Mouse (Mus musculus): ENCODE data around the gene Tex2. TPM values are rescaled to one million over a fixed set of nuclear protein-coding genes. Genes with fewer than 3 reads are reported as not detected.

Tex2 gene
- polyA plus RNA-seq, 1 experiment = 79.6 TPM

DNA sequence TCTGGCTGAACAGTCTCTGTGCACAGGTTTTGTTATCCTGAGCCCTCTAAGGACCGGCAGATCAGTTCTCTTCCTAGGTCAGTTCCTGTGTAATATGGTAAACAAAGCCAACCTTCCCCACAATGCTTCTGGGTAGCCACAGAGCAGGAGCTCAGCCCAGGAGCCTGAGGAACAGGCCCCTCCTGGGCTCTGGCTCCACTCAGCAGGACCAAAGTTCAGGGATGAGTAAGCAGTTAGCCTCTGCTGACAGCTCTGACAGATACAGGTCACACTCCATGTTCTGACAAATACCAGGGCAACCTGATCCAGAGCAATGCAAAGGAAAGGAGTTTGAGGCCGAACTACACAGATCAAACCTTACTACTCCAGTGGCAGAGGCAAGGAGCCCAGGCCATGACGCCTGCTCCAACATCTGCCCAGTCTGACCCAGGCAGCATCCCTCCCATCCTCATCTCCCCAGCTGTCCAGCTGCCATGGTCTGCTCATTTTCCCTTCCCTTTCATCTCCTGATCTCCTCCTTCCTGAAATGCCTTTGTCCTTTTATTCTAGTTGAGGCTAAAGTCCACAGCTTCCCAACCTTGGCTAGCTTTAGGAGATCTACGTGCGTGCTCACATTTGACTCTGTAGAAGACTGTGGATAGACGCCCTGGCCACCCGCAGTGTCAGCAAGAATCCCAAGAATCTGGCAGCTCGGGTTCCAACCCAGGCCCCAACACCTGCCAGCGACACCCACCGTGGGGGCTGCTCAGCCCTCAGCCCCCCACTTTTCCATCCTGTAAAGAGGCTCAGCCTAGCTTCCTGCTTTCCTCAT, 57.2 kb downstream of the Tex2 start:
- 61% methylated on average over 10 of the region's 10 CpGs for WGBS
- no peaks in the 10 kb centered on the region for H3K27me3 ChIP-seq (ENCODE audit: control insufficient read depth, insufficient read depth, low read length)
- no peak overlapping the region for H3K4me3 ChIP-seq (replicated peaks; ENCODE audit: insufficient read depth, low read depth, low read length)
- TF ChIP-seq CTCF (IDR thresholded peaks at IDR 0.05; ENCODE audit: borderline replicate concordance, insufficient read depth, low read depth, low read length) = no peak
- TF ChIP-seq POLR2A (IDR thresholded peaks at IDR 0.05; ENCODE audit: borderline replicate concordance, insufficient read depth, low read length) = no peak
- peak in 1 of 2 experiments; percentile 53 for DNase-seq
- peaks cover 29% of the 10 kb centered on the region for H3K4me1 ChIP-seq (ENCODE audit: control insufficient read depth, insufficient read depth, low read length)
- no peak overlapping the region for H3K27ac ChIP-seq (ENCODE audit: insufficient read depth, low read length)

DNA sequence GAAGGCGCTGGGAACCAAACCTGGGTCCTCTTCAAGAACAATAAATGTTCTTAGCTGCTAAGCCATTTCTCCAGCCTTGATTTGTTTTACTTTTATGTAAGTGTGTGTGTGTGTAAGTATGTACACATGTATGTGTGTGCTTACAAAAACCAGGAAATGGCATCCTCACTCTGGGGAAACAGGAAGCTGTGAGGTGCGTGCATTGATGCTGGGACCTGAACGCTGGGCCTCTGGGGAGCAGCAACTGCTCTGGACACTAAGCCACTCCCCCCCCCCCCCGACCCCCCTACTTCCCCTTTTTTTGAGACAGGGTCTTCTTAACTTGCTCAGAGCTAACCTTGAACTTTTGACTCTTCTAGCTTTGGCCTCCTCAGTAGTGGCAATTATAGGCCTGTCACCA, 62.8 kb downstream of the Tex2 start:
- Histone ChIP-seq H3K27ac (ENCODE audit: insufficient read depth, low read length) (no peak overlapping the region), H3K4me1 (ENCODE audit: control insufficient read depth, insufficient read depth, low read length) (no peaks in the 10 kb centered on the region), H3K27me3 (ENCODE audit: control insufficient read depth, insufficient read depth, low read length) (no peaks in the 10 kb centered on the region), H3K4me3 (replicated peaks; ENCODE audit: insufficient read depth, low read depth, low read length) (no peak overlapping the region)
- TF ChIP-seq POLR2A (IDR thresholded peaks at IDR 0.05; ENCODE audit: borderline replicate concordance, insufficient read depth, low read length) (no peak), CTCF (IDR thresholded peaks at IDR 0.05; ENCODE audit: borderline replicate concordance, insufficient read depth, low read depth, low read length) (no peak)
- WGBS = 93% methylated on average over 4 of the region's 4 CpGs
- no peak for DNase-seq

DNA sequence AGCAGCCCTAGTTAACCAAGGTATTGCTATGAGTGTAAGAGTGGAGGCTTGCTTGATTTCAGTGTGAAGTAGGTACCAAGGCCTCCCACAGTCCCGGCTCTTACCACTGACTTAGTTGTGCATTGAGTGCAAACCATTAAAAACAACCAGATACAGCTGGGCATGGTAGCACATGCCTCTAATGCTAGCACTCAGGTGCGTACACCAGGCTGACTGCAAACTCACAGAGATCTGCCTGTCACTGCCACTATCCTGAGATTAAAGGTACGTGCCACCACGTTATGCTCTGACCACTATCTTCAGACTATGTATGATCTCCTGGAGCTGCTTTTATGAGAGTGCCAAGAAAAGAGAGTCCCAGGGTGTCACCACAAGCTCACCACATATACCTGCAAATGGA, 67.1 kb downstream of the Tex2 start:
- H3K4me3 ChIP-seq (replicated peaks; ENCODE audit: insufficient read depth, low read depth, low read length) = no peak overlapping the region
- DNase-seq = no peak
- TF ChIP-seq POLR2A (IDR thresholded peaks at IDR 0.05; ENCODE audit: borderline replicate concordance, insufficient read depth, low read length) (no peak), CTCF (IDR thresholded peaks at IDR 0.05; ENCODE audit: borderline replicate concordance, insufficient read depth, low read depth, low read length) (no peak)
- WGBS = 94% methylated on average over 4 of the region's 4 CpGs
- H3K27me3 ChIP-seq (ENCODE audit: control insufficient read depth, insufficient read depth, low read length) = no peaks in the 10 kb centered on the region
- no peaks in the 10 kb centered on the region for H3K4me1 ChIP-seq (ENCODE audit: control insufficient read depth, insufficient read depth, low read length)
- no peak overlapping the region for H3K27ac ChIP-seq (ENCODE audit: insufficient read depth, low read length)

DNA sequence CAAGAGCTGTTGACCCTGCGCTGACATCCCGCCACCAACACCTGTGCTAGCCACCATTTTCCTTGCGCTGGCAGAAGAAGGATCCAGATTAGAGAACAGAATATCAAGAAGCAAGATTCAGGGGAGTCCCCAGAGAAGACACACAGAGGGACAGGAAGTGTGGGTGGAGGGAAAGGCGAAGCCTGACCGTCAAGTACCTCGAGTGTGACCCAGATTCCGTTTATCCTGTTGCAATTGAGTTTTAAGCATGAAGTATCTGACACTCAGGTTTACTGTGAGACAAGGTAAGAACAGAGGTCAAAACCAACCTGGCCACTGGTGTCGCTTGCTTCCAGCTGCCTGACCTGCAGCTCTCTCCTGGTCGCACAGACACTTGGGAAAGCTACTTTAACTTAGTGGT, 68.3 kb downstream of the Tex2 start:
- Histone ChIP-seq H3K4me1 (ENCODE audit: control insufficient read depth, insufficient read depth, low read length) (peaks cover 6% of the 10 kb centered on the region), H3K4me3 (replicated peaks; ENCODE audit: insufficient read depth, low read depth, low read length) (no peak overlapping the region), H3K27me3 (ENCODE audit: control insufficient read depth, insufficient read depth, low read length) (no peaks in the 10 kb centered on the region), H3K27ac (ENCODE audit: insufficient read depth, low read length) (no peak overlapping the region)
- 95% methylated on average over 9 of the region's 9 CpGs for WGBS
- DNase-seq = no peak
- TF ChIP-seq CTCF (IDR thresholded peaks at IDR 0.05; ENCODE audit: borderline replicate concordance, insufficient read depth, low read depth, low read length) (no peak), POLR2A (IDR thresholded peaks at IDR 0.05; ENCODE audit: borderline replicate concordance, insufficient read depth, low read length) (no peak)

DNA sequence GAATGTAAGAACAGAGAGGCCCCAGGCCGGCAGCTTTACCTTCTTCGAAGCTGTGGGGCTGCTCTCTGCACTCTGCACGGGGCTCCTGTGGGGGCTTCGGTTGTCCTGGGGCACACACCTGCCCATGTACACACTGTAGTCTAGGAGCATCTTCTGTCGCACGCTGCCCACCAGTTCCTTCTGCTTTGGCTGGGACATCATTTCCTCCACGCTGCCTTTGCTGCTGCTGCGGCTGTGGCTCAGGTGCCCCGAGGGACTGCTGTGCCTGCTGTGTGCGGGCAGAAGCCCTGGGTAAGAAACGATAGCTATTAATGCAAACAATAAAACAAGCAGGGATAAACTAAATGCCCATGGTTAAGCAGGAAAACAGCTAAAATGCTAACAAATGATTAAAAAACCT, 69.1 kb downstream of the Tex2 start:
- no peaks in the 10 kb centered on the region for H3K27me3 ChIP-seq (ENCODE audit: control insufficient read depth, insufficient read depth, low read length)
- H3K27ac ChIP-seq (ENCODE audit: insufficient read depth, low read length) = no peak overlapping the region
- H3K4me1 ChIP-seq (ENCODE audit: control insufficient read depth, insufficient read depth, low read length) = peaks cover 7% of the 10 kb centered on the region
- no peak for DNase-seq
- TF ChIP-seq CTCF (IDR thresholded peaks at IDR 0.05; ENCODE audit: borderline replicate concordance, insufficient read depth, low read depth, low read length) (no peak), POLR2A (IDR thresholded peaks at IDR 0.05; ENCODE audit: borderline replicate concordance, insufficient read depth, low read length) (no peak)
- WGBS = 82% methylated on average over 11 of the region's 11 CpGs
- no peak overlapping the region for H3K4me3 ChIP-seq (replicated peaks; ENCODE audit: insufficient read depth, low read depth, low read length)

DNA sequence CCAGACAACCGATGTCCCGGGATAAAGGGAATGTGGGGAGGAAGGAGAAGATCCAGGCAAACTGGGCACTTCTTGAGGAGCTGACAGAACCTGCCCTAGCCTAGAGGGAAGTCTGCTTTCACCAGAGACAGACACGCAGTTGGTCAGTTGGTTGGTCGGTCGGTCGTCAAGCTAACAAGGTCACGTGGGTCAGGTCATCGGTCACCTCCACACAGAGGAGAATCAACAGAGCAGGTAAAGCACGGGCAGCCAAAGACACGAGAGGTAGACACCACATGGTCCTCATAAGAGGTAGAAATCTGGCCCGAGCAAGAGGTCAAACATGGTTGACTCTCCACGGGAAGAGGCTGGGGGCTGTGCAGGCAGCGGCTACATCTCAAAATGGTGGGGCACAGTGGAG, 70.2 kb downstream of the Tex2 start:
- 90% methylated on average over 13 of the region's 13 CpGs for WGBS
- DNase-seq = no peak
- Histone ChIP-seq H3K27me3 (ENCODE audit: control insufficient read depth, insufficient read depth, low read length) (no peaks in the 10 kb centered on the region), H3K4me1 (ENCODE audit: control insufficient read depth, insufficient read depth, low read length) (peaks cover 7% of the 10 kb centered on the region), H3K27ac (ENCODE audit: insufficient read depth, low read length) (no peak overlapping the region), H3K4me3 (replicated peaks; ENCODE audit: insufficient read depth, low read depth, low read length) (no peak overlapping the region)
- TF ChIP-seq POLR2A (IDR thresholded peaks at IDR 0.05; ENCODE audit: borderline replicate concordance, insufficient read depth, low read length) = no peak
- no peak for TF ChIP-seq CTCF (IDR thresholded peaks at IDR 0.05; ENCODE audit: borderline replicate concordance, insufficient read depth, low read depth, low read length)

DNA sequence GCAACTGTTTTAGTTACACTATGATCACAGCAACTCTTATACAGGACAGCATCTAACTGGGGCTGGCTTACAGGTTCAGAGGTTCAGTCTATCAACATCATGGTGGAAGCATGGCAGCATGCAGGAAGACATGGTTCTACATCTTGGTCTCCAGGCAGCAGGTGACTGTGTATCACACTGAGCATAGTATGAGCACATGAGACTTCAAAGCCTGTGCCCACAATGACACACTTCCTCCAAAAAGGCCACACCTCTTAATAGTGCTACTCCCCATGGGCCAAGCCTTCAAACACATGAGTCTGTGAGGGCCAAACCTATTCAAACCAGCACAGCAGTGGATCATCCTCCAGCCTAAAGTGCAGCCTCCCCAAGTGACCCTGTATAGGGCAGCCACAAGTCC, 70.8 kb downstream of the Tex2 start:
- TF ChIP-seq POLR2A (IDR thresholded peaks at IDR 0.05; ENCODE audit: borderline replicate concordance, insufficient read depth, low read length) (no peak), CTCF (IDR thresholded peaks at IDR 0.05; ENCODE audit: borderline replicate concordance, insufficient read depth, low read depth, low read length) (no peak)
- H3K4me1 ChIP-seq (ENCODE audit: control insufficient read depth, insufficient read depth, low read length) = peaks cover 7% of the 10 kb centered on the region

DNA sequence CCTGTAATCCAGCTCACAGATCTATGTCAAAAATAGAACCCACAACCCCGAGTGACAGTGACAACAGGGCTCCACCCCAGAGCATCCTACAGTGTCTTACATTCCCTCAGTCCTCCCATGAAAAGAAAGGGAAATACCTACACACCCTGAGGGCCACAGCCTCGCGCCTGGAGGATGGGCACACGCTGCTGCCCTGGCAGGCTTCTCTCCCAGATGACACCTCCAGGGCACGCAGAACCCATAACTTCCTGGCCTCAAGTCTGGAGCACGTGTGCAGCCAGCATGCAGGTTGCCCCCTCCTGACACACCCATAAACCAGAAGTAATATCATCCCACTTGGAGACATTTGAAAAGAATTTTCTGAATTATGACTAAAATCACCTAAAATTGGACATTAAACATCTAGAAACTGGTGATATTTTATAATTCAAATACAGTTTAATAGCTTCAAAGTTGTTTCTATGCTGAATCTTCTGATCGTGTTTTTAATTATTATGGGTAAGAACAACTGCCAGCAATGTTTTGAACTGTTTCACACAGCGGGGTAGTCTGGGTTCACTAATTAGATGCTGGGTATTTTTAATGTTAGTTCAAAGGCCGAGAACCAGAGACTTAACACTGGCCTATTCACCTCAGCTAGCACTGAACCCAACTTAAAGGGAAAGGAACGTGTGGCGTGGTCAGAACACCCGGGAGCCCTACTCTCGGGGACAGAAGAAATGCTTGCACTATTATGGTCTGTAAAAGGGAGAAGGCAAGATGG, 72.5 kb downstream of the Tex2 start:
- 44% methylated on average over 13 of the region's 13 CpGs for WGBS
- TF ChIP-seq CTCF (IDR thresholded peaks at IDR 0.05; ENCODE audit: borderline replicate concordance, insufficient read depth, low read depth, low read length) (no peak), POLR2A (IDR thresholded peaks at IDR 0.05; ENCODE audit: borderline replicate concordance, insufficient read depth, low read length) (no peak)
- Histone ChIP-seq H3K27me3 (ENCODE audit: control insufficient read depth, insufficient read depth, low read length) (no peaks in the 10 kb centered on the region), H3K4me1 (ENCODE audit: control insufficient read depth, insufficient read depth, low read length) (peaks cover 7% of the 10 kb centered on the region), H3K27ac (ENCODE audit: insufficient read depth, low read length) (no peak overlapping the region), H3K4me3 (replicated peaks; ENCODE audit: insufficient read depth, low read depth, low read length) (no peak overlapping the region)
- no peak for DNase-seq

More for the DNA sequence above, 70.8 kb downstream of the Tex2 start:
- Histone ChIP-seq H3K27ac (ENCODE audit: insufficient read depth, low read length) (no peak overlapping the region), H3K4me3 (replicated peaks; ENCODE audit: insufficient read depth, low read depth, low read length) (no peak overlapping the region), H3K27me3 (ENCODE audit: control insufficient read depth, insufficient read depth, low read length) (no peaks in the 10 kb centered on the region)
- DNase-seq = no peak

All from cerebellum, adult 2 months (tissue).